Mouse (Mus musculus) urinary bladder, postnatal 25 days (tissue): ENCODE data around the gene Vps54.
"Not testable (repeated sequence)": the region's sequence is repeated elsewhere in the genome, so short reads cannot be mapped to it uniquely, and the experiment has no call there.

Source experiments
- DNase-seq: peaks from one replicate; pipeline ENCODE4 v3.0.0; 2022; ENCODE audit warnings: low spot score

Gene Vps54

DNA sequence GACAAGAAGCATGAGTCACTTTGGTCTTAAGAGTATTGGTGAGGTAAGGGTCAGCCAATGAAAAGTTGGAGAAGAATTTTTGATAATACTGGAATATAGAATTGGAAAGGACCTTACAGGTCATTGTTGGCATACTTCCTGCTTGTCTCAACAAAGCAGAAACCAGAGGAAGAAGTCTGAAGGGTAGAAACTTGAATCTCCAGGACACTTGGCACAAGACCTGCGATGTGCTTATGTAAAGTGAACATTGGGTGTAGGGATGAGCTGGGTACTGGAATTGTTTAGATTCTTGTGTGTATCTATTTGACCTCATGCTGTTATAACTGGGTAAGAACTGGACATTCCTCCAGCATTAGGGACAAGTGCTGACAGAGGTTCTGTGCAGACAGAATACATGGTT, 2.3 kb downstream of the Vps54 start:
- no peak for DNase-seq

DNA sequence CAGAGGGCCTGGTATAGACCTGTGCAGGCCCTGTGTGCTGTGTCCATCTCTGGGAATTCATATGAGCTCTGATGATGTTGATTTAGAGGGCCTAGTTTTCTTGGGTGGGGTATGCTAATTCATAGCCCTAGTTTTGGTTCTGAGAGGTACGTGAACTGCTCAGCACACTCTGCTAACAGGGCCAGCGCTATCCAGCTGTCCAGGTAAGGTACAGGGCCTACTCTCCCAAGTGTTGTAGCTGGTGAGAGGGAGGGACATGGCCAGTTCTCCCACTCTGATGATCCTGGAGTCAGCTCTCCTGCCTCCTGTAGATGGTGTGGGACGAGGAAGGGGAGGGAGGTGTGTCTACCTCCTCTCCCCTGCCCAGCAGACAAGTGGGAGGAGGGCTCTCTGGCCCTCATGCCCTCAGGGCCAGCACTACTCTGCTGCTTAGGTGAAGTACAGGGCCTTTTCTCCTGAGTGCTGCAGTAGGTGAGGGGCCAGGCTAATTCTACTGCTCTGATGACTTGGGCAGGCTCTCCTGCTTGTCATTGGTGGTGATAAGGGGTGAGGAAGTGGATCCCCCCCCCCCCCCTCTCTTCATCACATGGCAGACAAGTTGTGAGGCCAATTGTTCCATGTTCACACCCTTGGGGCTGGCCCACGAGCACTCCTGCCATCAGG, 8.3 kb downstream of the Vps54 start:
- no peak for DNase-seq

DNA sequence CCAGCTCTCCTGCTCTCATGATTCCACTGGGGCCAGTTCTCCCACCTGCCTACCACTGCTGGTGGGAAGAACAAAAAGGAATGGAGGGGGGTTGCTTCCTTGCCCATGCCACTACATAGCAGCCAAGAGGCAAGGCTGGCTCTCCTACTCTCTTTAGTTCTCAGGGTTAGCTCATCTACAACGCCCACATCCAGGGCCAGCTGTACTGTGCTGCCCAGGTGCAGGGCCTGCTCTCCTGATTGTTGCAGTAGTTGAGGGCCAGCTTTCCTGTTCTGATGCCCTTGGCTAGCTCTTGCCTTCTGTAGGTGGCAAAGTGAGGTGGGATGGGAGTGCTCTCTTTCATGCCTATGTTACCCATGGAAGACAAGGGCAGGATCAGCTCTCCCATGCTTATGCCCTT, 8.9 kb downstream of the Vps54 start:
- no peak for DNase-seq

DNA sequence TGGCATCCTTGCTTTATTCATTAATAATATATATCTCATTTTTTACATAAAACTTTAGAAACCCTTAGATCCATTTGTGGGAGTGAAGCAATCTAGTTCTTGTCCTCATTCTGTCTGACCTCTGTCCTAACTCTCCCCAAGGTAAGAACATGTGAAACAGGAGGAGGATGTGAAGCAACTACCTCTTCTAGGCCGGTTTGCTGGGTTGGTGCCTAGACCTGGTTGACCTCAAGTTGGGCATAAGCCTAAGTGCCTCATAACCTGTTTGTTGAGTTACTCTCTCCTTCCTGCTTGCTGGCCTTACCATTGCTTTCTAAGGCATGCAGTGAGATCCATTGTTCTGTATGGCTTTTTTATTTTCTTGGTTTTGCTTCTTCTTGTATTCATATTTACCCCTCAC, 11.3 kb downstream of the Vps54 start:
- DNase-seq: no peak

DNA sequence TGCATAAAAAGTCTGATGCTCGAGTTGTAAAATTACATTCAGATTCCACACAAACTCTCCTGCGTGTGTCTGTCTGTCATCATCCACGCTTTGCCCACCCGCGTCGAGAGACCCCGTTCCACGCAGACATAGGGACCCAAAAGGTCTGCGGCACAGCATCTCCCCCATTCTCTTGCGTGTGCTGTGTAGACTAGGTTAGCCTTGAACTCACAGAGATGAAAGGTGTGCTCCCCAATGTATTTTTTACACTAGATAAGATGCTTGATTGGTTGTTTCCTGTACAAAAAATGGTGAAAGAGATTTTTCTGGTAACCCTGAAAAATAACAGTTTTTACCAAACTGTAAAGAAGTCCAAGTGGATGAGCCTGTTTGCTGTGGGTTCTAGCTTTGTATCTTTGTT, 19.5 kb downstream of the Vps54 start:
- not testable (repeated sequence) for DNase-seq

DNA sequence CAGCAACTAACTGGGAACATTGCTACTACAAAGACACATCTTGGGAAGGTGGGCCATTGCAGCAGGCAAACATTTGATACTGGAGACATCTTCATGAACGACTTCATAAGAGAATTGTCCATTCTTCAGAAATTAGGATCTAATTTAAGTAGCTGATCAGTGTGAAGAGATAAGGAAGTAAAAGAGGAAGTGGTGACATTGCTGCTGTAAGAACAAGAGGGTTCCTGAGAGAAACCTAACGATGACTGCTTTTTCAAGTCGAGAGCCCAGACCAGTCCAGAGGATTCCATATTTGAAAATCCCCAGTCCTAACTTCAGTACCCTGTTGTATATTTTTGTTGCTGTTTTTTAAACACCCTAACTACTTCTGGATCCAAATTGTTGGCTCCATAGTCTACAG, 26.3 kb downstream of the Vps54 start:
- no peak for DNase-seq

DNA sequence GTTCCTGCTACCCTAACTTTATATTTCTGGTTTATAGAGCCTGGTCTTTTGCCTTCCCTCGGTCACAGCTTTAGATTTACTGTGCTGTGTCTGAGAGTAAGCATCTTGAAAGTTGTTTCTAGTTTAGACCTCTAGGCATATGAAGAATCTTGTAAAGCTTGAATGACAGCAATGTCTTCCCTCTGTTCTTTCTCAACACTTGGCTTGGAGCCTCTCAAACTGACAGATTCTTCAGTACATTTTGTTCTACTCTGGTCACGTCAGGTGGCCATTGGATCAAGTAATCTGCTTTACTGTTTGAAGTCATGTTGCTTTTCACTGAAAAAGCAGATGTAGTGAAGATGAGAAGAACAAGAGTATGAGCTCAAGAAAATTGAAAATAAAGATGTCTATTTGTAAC, 37.1 kb downstream of the Vps54 start:
- no peak for DNase-seq

DNA sequence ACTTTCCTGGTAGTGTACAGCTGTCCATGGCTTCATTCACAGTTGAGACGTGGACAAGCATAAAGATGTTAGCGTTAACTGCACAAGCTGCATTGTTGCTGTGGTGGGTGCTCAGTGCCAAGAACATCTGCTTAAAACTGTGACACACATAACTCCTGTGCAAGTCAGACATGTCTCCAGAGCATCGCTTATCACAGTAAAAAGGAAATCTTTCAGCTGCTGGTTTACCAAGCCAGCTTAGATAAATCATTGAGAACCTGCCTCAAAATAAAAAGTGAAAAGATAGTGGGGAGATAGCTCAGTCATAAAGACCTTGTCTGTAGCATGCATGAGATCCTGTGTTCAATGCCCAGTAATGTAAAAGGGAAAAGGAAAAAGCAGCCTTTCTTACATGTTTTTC, 47.3 kb downstream of the Vps54 start:
- DNase-seq: no peak

DNA sequence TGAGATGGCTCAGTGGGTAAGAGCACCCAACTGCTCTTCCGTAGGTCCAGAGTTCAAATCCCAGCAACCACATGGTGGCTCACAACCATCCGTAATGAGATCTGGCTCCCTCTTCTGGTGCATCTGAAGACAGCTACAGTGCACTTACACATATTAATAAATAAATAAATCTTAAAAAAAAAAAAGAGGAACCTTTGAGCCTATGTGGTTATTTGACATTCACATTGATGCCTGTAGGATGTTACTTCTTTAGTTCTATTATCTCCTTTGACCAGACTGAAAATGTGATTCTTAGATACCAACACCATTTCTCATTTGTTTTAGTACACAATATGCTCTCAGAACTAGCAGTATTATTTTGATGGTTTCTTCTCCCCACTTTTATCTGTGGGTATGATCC, 49.1 kb downstream of the Vps54 start:
- DNase-seq: not testable (repeated sequence)

DNA sequence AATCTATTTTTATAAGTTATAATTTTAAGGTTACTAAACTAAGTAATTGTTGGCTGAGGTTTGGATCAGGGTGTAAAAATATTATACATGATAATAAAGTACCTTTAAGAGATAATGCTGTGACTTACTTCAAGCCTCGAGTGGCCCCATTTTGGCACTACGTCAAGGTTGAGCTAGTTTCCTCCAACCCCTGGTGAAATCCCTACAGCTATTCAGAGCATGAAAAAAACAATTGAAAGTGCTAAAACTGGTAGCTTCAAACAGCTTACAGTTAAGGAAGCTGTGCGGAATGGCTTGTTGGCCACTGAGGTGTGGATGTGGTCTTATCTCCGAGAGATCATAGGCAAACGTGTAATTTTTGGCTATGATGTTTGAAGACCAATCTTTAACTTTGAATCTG, 56.4 kb downstream of the Vps54 start:
- DNase-seq: no peak

DNA sequence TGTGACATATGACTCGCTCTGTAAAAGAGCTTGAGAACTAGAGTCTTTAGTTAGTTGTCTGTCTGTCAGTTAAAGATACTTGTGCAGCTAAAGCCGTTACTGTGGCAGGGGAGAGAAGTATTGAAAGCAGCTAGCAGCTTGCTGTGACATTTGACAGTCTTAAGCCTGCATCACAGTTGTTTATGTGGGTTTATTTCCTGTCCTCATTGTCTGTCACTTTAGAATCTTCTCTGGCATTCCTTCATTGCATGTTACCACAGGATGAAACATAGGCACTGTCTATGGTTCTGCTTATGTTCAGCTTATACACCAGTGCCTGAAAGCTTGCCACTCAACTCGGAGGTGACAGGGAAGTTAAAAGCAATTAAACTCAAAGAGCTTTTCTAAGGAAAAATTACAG, 64.5 kb downstream of the Vps54 start:
- DNase-seq: no peak

DNA sequence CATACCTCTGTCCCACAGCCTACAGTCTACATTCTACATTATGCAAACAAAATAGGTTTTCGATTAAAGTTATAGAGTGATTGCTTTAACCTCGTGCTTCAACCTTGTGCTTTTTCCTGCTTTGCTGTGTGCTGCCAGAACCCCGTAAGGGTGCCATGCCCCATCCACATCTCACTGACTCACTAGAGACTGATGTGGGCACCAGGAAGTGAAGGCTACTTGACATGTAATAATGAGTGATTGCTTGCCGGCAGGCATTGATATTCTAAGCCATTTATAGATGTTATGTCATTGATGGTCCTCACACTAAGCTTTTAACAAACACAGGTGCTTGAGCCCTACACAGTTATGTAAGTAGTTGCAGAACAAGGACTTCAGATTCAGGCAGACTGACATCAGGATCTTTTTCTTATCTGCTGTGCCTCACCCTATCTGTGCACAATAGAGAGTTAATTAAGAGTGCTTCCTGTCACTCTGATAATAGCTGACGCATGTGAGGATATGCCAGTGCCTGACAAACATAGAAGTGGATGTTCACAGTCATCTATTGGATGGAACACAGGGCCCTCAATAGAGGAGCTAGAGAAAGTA, 68.1 kb downstream of the Vps54 start:
- DNase-seq: no peak

DNA sequence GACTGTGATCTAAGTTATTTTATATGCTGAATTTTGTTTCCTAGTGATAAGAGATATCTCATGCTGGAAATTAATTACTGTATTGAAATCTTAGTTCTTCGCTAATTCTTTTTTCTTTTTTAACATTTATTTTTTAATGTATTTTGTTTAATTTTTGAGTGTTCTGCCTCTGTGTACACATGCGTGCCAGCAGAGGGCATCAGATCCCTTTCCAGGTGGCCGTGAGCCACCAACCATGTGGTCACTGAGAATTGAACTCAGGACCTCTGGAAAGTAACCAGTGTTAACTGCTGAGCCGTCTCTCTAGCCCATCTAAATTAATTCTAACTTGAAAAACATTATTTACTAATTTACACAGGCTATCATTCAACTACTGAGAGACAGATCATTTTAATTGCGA, 69.0 kb downstream of the Vps54 start:
- no peak for DNase-seq

DNA sequence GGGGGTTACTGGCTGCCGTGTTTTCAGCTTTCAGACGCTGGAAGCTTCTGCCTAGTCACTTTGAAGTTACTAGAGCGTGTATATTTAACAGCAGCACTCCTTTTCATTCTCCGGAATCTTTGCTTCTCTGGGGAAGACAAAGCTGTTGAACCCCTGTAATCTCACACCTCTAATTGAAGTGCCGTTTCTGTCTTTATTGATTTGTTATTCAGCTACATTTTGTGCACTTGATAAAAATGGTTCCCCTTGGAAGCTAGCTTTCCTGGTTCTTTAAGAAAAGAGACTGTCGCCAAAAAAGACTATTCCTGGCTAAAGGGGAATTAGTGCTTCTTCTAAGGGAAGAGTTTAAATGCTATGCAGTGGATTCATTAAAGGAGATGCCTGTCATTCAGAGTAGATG, 70.4 kb downstream of the Vps54 start:
- DNase-seq: no peak

DNA sequence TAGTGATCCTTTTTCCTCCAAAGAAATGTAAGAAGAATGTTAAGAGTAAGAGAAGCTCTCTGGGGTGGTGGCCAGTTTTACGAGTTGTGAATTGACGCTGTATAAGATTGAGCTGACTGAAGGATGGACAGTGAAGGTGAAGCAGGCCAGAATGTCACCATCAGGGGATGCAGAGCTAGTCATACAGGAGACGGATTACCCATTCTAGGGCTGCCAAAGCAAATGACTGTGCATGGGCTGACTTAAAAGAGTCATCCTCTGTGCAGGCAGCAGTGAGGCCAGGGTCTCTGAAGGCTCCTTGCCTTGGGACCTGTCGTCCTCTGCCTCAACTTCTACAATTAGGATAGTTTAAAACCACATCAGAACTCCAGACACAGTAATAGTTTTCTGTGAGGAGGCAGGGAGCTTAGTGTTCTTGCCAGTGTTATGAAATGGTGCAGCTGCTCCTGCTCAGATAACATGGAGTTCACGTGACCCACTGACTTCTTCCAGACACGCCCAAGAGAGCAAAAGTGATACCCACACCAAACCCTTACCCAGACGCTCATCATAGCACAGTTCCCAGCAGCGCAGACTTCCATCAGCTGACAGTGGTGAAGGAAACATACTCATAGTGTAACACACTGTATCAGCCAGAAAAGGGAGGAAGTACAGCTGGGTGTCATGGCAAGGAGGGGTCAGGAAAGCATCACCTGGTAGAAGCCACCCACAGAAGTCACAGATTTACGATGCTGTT, 75.0 kb downstream of the Vps54 start:
- no peak for DNase-seq

DNA sequence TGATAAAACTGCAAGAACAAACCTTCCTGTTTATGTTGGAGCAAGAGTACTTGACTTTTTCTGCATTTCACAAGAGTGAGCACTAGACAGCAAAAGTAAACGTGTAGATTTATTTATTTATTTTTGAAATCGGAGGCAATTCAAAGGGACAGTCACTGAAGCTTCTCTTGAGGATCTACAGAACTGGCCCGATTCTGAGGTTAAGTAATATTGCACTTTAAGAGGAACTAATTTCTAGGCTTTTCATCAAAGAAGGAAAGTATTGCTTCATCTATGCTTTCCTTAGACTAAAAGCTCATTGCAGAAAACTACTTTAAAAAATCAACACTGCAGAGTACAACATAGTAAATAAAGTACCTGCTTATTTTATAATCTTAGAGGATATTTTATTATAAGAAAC, 82.5 kb downstream of the Vps54 start:
- DNase-seq: no peak

DNA sequence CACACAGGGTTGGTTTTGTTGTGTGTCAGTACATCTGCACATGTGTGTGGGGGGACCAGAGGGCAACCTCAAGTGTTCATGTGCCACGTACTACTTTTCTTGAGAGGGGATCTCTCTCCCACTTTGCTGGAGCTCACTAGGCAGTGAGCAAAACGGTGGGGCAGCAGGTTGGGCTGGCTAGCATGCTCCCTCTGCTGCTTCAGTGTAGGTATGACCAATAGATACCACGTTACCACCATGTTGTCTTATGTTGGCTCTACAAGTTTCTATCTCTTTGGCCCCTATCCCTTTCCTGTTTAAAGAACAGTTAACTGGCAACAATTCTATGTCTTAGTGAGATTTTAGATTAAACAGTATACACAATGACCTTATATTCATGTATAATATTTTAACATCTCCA, 83.3 kb downstream of the Vps54 start:
- DNase-seq: no peak

DNA sequence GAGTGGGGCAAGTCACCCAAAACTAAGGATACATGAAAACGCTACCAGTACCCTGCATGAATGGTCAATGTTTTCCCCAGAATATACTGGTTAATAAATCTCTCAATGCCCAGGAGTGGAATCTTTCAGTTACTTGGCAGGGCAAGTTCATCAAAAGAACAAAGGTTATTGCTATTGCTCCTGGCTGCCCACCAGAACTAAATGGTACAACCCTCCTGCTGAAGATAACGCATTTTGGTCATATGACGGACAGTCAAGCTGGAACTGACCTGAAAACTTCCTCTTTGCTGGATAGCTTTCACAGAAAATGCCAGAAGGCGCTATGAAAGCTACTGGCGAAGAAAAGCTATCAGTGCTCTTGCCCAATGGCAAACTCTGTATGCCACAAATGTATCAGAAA, 86.7 kb downstream of the Vps54 start:
- DNase-seq: no peak

DNA sequence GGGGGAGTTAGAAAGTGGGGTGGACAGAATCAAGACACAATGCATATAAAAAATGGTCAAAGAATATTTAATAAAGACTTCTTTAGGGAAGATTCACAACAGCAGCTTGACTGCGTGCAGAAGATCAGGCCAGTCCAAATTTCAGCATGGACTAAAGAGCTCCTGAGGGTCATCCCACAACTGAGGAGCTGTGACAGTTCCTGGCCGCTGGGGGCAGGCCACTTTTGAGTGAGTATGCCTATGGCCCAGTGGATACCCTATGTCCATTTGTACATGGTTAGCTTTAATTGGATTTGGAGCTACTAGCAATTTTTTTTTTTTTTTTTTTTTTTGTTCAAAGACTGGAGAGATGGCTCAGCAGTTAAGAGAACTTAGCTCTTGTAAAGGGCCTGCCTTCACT, 87.7 kb downstream of the Vps54 start:
- DNase-seq: no peak

DNA sequence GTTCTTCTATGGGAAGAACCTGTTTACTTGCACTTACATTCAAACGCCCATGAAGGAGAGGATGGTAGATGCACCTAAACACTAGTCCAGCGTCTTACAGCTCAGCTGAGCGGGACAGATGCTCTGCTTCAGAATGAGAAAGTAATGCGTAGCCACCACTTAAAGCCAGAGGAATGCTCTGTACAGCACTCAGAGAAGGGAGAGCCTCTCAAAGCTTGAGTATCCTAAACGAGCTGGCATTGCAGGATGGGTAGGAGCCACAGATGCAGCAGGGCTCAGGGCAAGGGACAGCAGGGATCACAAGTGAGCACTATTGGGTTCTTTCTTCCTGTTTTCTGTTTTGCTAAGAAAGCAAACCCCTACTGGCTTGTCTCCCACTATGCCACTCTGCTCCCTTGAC, 88.4 kb downstream of the Vps54 start:
- no peak for DNase-seq

DNA sequence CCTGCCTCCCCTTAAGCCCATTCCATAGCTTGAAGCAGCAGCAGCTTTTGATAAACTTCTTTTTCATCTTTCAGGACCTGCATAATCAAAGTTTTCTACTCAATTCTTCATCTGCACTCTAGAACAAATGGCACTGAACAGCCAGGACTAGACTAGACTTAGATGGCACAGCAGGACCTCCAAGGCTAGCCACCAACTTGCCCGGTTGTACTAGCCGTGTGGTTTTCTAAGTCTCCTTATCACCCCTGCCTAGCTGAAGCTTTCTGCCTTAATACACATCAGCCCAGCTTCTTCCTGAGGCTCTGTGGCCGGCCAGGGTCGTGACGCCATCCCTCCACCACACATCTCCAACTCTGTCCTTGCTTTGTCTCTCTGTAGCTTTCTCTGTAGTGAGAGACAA, 89.1 kb downstream of the Vps54 start:
- no peak for DNase-seq

DNA sequence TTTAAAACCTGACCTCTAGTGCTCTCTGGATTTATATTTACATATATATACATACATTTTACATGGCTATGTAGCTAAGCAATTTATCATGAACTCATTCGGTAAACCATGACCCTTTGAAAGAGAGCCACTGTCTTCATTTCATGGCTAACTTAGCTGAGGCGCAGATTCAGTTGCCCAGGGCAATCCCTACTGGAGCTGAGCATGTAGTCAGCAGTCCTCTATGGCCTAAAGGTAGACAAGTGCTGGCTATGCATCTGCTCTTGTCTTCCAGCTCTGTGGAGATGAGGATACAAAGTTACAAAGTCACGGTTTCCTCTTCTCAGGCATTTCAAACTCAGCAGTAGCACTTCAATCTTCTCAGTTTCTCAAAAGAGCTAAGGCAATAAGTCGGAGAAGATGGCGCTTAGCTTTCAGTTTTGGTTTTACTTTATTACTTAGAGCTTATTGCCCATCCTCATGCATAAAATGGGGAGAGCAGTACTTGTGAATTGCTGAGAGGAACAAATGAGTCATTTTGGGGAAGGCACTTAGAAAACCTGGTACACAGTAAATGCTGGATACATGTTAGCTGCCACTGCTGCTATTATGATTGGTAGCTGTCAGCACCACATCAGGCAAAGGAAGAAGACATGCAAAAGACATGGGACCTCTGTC, 93.7 kb downstream of the Vps54 start:
- DNase-seq: no peak

DNA sequence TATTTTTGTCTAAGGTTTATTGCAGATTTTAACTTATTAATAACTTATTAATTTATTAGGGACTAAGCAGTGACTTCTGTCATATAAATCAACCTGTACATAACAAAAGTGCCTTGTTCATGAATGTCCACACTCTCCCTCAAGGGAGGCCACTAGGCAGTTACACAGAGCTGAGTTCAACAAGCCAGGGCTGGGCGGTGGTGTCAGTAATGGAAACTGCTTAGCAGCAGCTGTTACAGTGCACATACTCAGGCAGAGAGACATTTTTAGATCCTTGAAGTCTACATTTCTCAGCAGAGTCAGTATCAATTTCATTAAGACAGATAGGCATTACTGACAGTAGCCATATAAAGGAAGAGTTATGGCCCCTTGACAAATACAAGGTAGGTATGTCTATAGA, 98.8 kb downstream of the Vps54 start:
- DNase-seq: no peak
